Mouse (Mus musculus): ENCODE results near the gene Aqp6. TPM values are rescaled to one million over a fixed set of nuclear protein-coding genes. Genes with fewer than 3 reads are reported as not detected.

The Aqp6 gene
- total RNA-seq (2014; fragmentation: Nextera tagmentation) = not detected in 2 replicates
- not detected in 2 replicates for total RNA-seq (2017)

DNA sequence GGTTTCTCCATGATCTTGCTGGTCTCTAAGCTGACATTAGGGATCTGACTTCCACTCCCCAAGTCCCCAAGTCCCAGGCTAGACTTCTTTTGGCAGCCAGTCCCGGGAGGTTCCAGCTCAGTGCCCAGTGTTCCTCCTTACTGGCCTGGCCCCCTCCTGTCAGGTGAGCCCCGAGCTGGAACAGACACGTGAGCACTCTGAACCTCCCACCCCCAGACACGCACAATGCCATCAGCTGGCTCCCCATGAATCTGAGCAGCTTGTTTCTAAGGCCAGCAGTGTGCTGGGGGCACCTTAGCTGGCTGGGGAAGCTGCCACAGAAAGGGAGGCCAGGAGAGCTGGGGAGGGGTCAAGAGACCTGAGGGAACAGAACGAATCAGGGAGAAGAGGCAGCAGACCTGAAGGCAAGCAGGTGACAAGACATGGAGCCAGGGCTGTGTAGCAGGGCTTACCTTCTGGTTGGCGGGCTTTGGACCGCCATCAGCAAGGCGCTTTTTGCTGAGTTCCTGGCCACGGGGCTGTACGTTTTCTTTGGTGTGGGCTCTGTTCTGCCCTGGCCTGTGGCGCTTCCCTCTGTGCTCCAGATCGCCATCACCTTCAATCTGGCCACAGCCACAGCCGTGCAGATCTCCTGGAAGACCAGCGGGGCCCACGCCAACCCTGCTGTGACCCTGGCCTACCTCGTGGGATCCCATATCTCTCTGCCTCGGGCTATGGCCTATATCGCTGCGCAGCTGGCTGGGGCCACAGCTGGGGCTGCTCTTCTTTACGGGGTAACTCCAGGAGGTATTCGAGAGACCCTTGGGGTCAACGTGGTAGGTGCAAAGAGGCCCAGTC, at the start of gene Aqp6:
Aqp6 (plus strand) TSS at position 415 of the 837 bp plus-strand sequence.
- ATAC-seq (replicated peaks; ENCODE audit: low FRiP score, low TSS enrichment, poor library complexity, severe bottlenecking) = no peak

DNA sequence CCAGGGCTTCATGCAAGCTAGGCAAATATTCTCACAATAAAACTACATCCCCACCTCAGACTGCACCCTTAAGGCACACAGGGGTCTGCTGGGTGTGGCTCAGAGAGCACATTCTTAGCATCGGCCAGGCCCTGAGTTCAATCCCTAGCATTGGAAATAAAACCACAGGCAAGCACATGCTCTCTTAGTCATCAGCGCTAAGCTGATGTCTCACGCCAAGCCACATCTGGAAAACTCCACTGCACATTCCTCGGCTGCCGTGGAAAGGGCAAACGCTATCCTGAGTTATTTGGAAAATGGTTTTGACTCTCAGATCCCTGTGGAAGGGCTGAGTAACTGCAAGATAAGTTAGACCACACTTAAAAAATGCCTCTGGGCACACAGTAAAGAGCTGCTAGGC, 47.4 kb upstream of the Aqp6 start:
- ATAC-seq (replicated peaks; ENCODE audit: low FRiP score, low TSS enrichment, poor library complexity, severe bottlenecking) = no peak

DNA sequence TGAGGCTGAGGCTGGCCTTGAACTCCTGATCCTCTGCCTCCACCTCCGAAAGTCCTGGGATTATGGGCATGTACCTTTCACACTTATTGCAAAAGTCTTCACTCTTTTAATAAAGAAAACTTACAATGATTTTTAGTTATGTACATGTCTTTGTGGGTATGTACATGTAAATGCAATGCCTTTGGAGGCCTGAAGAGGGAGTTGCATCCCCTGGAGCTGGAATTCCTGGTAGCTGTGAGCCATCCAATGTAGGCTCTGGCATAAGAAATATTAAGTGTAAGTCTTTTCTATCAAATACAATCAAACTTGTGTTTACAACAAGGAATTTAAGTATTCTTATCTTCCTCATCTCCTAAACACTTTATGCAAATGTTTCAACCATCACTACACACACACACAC, 42.3 kb upstream of the Aqp6 start:
- no peak for ATAC-seq (replicated peaks; ENCODE audit: low FRiP score, low TSS enrichment, poor library complexity, severe bottlenecking)

DNA sequence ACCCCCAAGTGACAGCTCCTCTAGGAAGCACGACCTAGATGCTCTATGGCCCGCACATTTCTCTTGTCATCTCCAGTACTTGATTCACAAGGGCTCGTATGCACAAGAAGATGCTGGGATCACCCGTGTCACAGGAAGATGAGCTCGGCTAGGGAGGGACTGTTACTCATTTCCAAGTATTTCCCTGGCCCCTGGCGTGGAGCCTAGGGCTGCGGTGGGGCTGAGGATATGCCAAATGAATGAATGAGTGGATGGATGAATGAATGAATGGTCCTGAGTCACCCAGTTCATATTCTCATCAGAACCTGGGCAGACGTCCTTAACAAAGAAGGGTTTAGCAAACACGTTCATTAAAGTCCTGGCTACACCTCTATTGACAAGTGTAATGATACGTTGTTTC, 41.0 kb upstream of the Aqp6 start:
- ATAC-seq (replicated peaks; ENCODE audit: low FRiP score, low TSS enrichment, poor library complexity, severe bottlenecking) = no peak

DNA sequence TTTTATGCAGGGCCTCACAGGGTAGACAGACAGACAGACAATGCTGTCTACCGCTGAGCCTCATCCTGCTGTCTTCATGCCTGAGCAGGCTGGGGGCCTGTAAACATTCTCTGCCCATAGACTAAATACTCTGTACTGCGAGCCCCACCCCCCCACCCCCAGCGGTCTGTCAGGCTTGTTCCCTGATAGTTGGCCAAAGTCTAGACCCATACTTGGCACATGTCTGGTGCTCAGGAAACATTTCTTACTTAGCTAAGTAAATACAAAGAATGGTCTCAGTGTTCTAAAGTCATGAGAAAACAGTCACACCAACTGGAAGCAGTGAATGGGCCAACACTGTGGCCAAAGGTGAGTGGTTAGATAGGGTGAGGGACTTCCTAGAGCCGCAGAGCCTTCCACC, 33.8 kb upstream of the Aqp6 start:
- ATAC-seq (replicated peaks; ENCODE audit: low FRiP score, low TSS enrichment, poor library complexity, severe bottlenecking) = no peak

DNA sequence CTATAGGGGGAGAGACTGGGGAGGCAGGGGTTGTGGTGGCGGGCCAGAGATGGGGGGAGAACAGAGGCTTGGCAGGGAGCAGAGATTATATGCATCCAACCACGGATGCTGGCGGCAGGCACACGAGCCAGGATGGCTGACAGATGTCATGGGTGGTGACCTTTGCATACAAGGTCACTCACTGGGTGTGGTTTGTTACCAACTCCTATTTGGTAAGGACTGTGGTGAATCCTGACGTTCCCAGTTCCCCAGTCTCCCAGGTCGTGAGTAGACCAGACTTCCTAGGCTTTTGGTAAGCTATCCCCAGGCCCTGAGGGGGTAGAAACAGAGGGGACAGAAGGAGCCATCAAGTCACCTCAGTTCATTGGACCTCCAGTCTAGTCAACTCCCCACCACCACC, 32.5 kb upstream of the Aqp6 start:
- no peak for ATAC-seq (replicated peaks; ENCODE audit: low FRiP score, low TSS enrichment, poor library complexity, severe bottlenecking)

DNA sequence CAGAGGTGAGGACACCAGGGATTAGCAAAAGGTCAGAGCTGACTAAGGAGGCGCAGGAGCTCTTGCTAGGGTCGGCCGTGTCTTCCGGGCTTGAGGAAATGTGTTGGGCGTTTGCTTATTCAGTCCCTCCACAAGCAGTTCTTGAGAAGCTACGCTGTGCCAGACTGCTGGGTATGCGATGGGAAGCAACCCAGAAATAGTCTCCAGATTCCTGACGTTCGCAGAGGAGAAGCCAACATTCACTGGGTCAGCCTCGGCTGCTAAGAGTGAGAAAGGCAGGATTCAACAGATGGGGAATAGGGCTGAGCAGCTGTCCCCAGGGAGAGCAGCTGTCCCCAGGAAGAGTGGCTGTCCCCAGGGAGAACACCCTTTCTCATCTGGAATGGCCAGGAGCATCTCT, 32.1 kb upstream of the Aqp6 start:
- ATAC-seq (replicated peaks; ENCODE audit: low FRiP score, low TSS enrichment, poor library complexity, severe bottlenecking) = no peak

DNA sequence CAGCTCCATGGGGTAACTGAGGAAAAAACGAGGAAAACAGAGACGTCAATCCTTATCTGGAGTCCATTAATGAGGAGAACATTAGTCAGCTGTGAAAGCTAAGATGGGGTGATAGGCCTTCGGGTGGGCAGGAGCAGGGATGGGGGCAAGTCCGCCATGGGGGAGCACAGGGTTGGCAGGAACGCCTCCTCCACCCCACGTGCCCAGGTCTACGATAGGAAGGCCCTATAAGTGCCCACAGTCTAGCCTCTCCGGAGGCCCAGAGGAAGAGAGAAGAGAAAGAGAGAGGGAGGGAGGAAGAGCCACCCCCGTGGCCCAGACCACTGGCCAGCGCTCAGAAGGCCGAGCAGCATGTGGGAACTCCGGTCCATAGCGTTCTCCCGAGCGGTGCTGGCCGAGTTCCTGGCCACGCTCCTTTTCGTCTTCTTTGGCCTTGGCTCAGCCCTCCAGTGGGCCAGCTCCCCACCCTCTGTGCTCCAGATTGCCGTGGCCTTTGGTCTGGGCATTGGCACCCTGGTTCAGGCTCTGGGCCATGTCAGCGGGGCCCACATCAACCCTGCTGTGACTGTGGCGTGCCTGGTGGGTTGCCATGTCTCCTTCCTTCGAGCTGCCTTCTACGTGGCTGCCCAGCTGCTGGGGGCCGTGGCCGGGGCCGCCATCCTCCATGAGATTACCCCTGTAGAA, 22.3 kb upstream of the Aqp6 start, which contains the start of gene Aqp2:
Aqp2 (plus strand) TSS at position 254 of the 684 bp plus-strand sequence.
- ATAC-seq (replicated peaks; ENCODE audit: low FRiP score, low TSS enrichment, poor library complexity, severe bottlenecking) = no peak

DNA sequence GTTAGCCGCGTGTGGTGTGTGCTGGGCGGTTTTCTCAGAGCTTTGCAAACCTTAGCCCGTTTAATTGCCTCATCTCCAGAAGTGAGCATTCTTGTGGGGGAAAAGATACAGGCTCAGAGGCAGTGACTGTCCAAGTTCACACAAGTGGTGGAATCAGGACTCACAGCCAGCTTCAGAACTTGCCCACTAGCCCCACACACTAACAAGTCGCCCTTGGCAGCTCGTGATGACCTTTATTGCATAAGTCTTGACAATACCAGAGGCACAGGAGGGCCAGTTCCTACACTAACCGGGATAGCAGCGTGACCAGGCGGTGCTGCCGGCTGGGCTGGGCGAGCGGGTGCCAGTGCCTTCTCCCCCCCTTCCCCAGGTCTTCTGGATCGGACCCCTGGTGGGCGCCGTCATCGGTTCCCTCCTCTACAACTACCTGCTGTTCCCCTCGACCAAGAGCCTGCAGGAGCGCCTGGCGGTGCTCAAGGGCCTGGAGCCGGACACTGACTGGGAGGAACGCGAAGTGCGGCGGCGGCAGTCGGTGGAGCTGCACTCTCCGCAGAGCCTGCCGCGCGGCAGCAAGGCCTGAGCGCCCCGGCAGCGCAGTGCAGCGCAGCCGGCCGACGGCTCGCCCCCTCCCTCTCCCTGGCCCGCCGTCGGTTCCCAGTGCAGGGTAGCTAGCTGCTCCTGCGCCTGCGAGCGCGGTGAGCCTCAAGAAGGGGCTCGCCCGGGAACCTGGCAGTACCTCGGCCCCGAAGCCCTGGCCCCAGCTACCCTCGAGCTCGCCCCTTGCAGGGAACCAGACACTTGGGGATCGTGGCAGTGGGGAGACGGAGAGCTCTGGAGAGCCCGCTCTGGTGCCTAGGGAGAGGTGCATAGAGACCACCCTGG, 17.5 kb upstream of the Aqp6 start:
- no peak for ATAC-seq (replicated peaks; ENCODE audit: low FRiP score, low TSS enrichment, poor library complexity, severe bottlenecking)

DNA sequence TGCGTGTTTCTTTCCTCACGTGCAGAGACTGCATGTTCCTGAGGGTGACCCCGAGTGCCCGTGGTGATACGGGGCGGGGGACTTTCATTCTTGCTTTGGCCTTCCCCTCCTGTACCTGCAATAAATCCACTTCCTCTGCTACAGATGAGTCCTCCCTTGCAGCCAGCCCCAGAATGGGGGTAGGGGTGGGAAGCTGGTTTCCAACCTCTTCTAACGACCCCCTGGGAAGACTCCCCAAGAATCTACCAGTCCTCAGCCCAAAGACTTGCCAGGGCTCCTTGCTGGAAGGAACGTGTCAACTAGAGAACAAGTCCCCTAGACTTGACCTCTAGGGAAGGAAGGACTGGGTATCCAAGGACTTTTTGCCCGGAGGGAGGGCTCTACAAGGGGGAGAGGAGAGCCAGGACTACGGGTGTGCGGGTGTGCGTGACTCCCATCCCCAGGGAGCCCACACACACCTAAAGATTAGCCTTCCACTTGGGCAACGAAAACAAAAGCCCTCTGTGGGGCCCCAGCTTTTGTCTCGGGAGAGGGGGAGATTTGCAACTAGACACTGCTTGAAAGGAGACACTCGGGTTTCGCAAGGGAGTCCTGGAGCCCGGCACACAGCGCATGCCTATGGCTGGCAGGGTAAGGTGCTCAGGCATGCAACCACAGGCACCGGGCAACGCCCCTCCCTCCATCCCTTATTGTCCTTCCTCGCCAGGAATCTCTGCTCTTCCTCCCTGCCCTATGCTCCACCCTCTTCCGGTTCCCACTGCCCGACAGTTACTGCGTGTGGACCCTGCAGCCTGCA, 16.6 kb upstream of the Aqp6 start:
- ATAC-seq (replicated peaks; ENCODE audit: low FRiP score, low TSS enrichment, poor library complexity, severe bottlenecking) = no peak

DNA sequence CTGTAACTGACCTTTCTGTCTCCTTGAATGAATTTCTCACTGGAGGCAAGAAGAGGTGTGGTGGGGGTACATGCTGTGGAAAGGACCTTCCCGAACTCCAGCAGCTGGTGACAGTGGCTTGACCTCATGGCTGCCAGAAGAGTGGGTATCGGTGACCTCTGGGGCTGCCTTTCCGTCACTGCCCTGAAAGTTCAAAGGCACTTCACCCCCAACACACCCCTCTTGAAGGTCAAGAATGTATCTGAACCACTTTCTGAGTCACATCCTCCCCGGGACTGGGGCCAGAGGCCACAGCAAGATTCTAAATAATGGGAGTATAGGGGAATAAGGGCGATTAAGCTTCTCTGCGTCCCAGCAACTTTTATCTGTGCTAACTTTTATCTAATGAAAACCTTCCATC, 15.5 kb upstream of the Aqp6 start:
- ATAC-seq (replicated peaks; ENCODE audit: low FRiP score, low TSS enrichment, poor library complexity, severe bottlenecking) = no peak

DNA sequence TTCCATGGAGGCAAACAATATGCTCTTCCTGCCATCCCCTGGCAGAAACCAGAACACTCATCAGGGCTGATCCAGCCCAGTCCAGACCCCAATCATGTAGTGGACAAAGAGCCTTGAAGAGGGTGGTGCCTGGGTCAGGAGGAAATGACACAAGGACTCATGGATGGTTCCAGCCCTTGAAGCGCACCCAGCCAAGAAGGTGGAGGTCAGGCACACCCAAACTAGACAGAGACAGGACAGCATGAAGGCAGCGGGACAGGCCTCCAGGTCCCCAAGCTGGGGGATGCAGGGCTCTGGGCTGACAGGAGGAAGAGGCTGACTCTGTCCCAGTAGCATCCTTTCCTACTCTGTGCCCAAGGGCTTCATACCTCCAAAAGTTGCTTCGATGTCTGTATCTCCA, 14.7 kb upstream of the Aqp6 start:
- no peak for ATAC-seq (replicated peaks; ENCODE audit: low FRiP score, low TSS enrichment, poor library complexity, severe bottlenecking)

DNA sequence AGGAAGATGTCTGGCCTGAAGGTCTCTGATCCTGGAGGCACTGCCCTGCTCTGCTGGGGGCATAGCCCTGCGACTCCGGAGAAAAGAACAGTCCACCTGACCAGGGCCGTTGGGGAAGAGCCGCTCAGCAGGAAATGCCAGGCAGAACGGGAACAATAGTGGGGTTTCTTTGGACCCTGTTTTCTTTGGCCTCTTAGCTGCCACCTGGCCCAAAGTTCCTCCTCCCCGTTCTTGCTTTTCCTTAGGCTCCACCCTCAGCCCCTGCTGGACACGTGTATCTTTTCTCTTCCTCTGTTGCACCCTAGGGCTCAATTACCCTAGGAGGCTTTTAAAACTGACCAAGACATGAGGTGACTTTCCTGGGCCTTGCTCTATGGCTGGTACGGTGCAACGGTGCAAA, 12.0 kb upstream of the Aqp6 start:
- no peak for ATAC-seq (replicated peaks; ENCODE audit: low FRiP score, low TSS enrichment, poor library complexity, severe bottlenecking)

DNA sequence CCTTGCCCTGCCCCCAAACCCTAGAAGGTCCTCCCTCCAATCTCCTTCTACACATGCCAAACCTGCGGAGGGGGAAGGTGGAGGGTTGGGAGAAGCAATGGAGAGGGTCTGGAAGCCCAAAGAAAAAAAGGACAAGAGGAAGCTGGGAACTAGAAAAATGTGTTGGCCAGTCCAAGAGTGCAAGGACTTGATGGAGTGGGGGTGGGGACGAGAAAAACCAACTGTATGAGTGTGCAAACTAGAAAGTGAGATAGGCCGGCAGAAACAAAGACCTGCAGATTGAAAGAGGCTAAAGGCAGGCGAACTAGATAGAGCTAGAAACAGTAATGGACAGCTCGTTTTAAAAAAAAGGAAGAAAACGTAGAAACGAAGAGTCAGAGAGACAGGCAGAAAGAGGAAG, 11.5 kb upstream of the Aqp6 start:
- ATAC-seq (replicated peaks; ENCODE audit: low FRiP score, low TSS enrichment, poor library complexity, severe bottlenecking) = no peak

DNA sequence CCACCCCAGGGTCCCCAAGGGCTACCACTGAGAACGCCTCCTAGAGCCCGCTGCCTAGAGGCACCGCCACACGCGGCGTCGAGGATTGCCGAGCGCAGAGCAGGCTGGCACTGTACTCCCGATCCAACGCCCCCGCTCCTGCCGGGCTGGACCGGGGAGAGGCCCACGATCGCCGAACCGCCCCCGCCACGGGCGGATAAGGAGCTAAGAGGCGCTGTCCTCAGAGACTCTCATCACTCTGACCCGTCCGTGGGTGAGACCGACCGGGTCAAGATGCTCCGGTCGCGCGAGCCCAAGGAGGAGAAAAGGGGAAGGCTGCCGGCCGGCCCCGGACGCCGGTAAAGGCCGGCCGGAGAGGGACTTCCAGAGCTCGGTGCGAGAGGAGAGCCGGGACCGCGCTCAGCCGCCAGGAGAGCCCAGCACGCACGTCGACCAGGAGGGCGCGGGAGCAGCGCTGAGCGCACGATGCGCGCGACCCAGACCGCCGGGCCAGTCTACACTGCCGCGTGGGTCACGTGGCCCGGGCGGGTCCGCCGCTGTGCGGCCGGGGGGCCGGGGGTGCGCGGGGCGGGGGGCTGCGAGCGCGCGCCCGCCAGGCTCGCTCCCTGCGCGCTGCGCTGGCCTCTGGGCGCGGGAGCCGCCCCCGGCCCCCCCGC, 10.6 kb upstream of the Aqp6 start, which contains the start of gene Aqp5:
Aqp5 (plus strand) TSS at position 354 of the 656 bp plus-strand sequence.
- ATAC-seq (replicated peaks; ENCODE audit: low FRiP score, low TSS enrichment, poor library complexity, severe bottlenecking) = no peak

DNA sequence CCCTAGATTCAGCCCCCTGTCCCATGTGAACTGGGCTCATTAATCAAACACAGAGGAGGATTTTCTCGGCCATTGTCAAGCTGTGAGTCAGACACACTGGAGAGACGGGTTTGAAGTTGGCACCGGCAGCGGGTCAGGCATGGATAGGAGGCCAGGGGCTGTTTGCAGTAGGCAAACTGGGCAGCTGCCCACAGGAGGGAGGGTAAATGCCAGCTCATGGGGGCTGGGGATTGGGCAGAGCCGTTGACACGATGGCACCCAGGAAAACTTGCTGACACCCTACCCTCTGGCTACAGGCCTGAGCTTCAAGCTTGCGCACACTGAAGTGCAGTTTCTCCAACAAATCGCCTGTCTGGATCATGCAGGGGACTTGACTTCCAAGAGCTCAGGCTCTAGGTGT, 9.0 kb upstream of the Aqp6 start:
- ATAC-seq (replicated peaks; ENCODE audit: low FRiP score, low TSS enrichment, poor library complexity, severe bottlenecking) = no peak

DNA sequence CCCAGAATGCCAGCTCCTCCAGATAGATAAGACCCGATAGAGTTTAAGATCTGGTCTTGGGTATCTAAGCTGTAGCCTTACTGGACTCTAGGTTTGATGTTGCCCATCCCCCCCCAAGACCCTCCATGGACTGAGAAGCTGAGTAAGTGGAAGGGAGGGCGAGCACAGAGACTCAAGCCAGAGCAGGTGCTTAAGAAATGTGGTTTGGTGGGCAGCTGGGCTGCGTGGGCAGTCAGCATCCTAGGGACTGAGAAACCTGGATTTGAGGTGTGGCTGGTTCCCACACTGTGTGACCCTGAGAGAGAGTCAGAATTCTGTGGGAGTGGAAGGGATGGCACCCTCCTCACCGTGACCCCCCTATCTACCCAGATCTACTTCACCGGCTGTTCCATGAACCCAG, 8.3 kb upstream of the Aqp6 start:
- no peak for ATAC-seq (replicated peaks; ENCODE audit: low FRiP score, low TSS enrichment, poor library complexity, severe bottlenecking)

DNA sequence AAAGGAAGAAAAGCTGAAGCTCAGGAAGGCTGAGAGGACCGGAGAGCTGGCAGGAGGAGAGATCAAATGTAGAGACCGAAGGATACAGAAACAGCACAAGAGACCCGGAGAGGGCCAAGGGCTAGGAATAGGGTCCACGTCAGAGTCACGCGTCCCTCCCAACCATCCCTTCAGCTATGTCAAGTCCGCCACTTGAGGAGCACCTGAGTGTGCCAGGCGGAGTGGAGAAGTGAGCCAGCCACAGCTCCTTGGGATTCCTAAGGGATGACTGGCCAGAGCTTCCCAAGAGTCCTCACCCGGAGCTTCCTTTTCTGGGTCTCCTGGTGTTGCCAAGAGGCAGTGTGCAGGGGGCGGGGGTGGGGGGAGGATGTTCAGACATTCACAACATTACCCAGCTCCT, 6.2 kb upstream of the Aqp6 start:
- no peak for ATAC-seq (replicated peaks; ENCODE audit: low FRiP score, low TSS enrichment, poor library complexity, severe bottlenecking)

Data from megakaryocyte-erythroid progenitor cell, adult 5-6 weeks (primary cell).